Mouse (Mus musculus): ENCODE measurements around the gene Gpr107.

DNA sequence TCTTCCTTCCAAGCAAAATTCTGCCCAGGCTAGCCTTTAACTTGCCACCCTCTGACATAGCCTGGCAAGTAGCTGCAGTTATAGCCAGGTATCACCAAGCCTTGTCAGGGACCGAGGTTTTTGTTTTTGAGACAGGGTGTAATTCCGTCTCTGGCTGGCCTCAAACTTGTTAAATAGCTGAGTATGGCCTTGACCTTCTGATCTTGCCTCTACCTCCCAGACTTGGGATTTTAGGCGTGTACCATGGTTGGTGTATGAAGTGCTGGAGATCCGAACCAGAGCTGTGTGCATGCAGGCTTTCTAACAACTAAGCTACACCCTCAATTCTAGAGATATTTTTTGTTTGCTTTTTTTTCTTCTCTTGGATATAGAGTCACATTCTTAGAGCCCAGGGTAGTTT lies 9.5 kb downstream of the Gpr107 start:
- no peak for TF ChIP-seq CTCF (IDR thresholded peaks at IDR 0.05; ENCODE audit: control insufficient read depth, insufficient read depth, insufficient read length)
- no peak for TF ChIP-seq MYOD1 (IDR thresholded peaks at IDR 0.05; ENCODE audit: control insufficient read depth, insufficient read length, low read depth)
- no peak for TF ChIP-seq MYOG (IDR thresholded peaks at IDR 0.05; ENCODE audit: control insufficient read depth, extremely low read depth, insufficient read length)
- no peak for TF ChIP-seq MAX (IDR thresholded peaks at IDR 0.05)
- TF ChIP-seq FOSL1 (IDR thresholded peaks at IDR 0.05; ENCODE audit: insufficient read depth, low read length, poor library complexity, severe bottlenecking): no peak

Measured in C2C12 (cell line).